Mouse (Mus musculus): ENCODE data around the gene Slc9c1. TPM values are rescaled to one million over a fixed set of nuclear protein-coding genes. Genes with fewer than 3 reads are reported as not detected.

The Slc9c1 gene
- polyA plus RNA-seq, 1 experiment from 2014 or later, result not detected

DNA sequence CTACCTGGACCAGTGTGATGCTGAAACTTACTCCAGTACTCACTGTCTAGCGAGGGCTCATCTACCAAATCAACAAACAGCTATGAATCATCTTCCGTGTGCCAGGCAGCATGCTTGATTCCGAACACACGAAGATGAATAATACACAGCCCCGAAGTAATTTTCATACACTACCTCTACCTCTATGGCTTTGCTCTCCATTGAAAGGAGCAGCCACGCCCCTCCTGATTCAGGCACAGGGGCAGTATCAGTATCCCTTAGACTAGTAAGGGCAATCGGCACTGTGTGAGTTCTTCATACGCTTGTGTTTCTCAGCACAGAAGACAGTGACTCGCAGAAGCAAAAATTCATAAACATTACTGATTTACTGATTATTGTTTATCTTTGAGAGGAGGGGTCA lies 119.4 kb downstream of the Slc9c1 start:
- H3K36me3 ChIP-seq, result no peaks in the 10 kb centered on the region
- H3K4me3 ChIP-seq, result peak overlapping the region; percentile 40; the same call in 1 of the 2 replicates
- H3K27ac ChIP-seq, result no peak overlapping the region
- WGBS, result 58% methylated on average over 9 of the region's 9 CpGs
- H3K27me3 ChIP-seq, result peaks cover 26% of the 10 kb centered on the region
- ATAC-seq (ENCODE audit: insufficient number of reproducible peaks, insufficient read depth, low FRiP score, low TSS enrichment, low read depth), result no peak
- peak overlapping the region; percentile 70 for H3K4me2 ChIP-seq
- no peak overlapping the region for H3K9ac ChIP-seq
- H3K4me1 ChIP-seq, result peaks cover 11% of the 10 kb centered on the region
- H3K9me3 ChIP-seq, result no peaks in the 10 kb centered on the region

Other genes with a start within 250 kb of the Slc9c1 start
- 39.5 and 46.2 TPM in 2 replicates for gene Cd200, start 126.3 kb upstream of the Slc9c1 start, polyA plus RNA-seq (2015; fragmentation: Nextera tagmentation; extraction: Ambion mirVana)
- not detected in 2 replicates for gene Gm609, start 42.3 kb upstream of the Slc9c1 start, polyA plus RNA-seq (2015; fragmentation: Nextera tagmentation; extraction: Ambion mirVana)
- not detected in 2 replicates for gene Gm17783, start 3.3 kb upstream of the Slc9c1 start, polyA plus RNA-seq (2015; fragmentation: Nextera tagmentation; extraction: Ambion mirVana)
- 0.18 and 0.36 TPM in 2 replicates for gene Gcsam, start 75.1 kb downstream of the Slc9c1 start, polyA plus RNA-seq (2015; fragmentation: Nextera tagmentation; extraction: Ambion mirVana)
- gene BC016579, start 118.8 kb downstream of the Slc9c1 start, polyA plus RNA-seq (2015; fragmentation: Nextera tagmentation; extraction: Ambion mirVana), result 0.23 and 0.25 TPM in 2 replicates
- 0.11 and 0.26 TPM in 2 replicates for gene Tmprss7, start 158.3 kb downstream of the Slc9c1 start, polyA plus RNA-seq (2015; fragmentation: Nextera tagmentation; extraction: Ambion mirVana)
- 22.2 and 25.4 TPM in 2 replicates for gene Tagln3, start 189.3 kb downstream of the Slc9c1 start, polyA plus RNA-seq (2015; fragmentation: Nextera tagmentation; extraction: Ambion mirVana)
- gene Abhd10, start 207.6 kb downstream of the Slc9c1 start, polyA plus RNA-seq (2015; fragmentation: Nextera tagmentation; extraction: Ambion mirVana), result 39.0 and 40.4 TPM in 2 replicates

Data from embryonic facial prominence, embryonic 13.5 days (tissue).